Mouse (Mus musculus): ENCODE measurements around the gene C730034F03Rik. TPM values are rescaled to one million over a fixed set of nuclear protein-coding genes. Genes with fewer than 3 reads are reported as not detected.
A peak's percentile ranks its signal among the peaks of the same experiment; 100 is the strongest.

The C730034F03Rik gene
- polyA plus RNA-seq, 1 experiment from 2014 or later: 2.4 TPM

- Histone ChIP-seq H3K27me3 (no peaks in the 10 kb centered on the region), H3K9ac (peak within 1 kb of the TSS; percentile 46), H3K4me3 (peak within 1 kb of the TSS; percentile 53), H3K27ac (peak within 1 kb of the TSS; percentile 85), H3K9me3 (no peaks in the 10 kb centered on the region), H3K36me3 (no peaks in the 10 kb centered on the region), H3K4me1 (0 out of 2 replicates have a peak, but pooled peaks cover 4% of the 10 kb centered on the region), H3K4me2 (peak within 1 kb of the TSS; percentile 79)
- 21% methylated on average over 9 of the region's 9 CpGs for WGBS
- no peak for ATAC-seq (ENCODE audit: borderline replicate concordance, extremely low read depth, low FRiP score, low TSS enrichment)
Measured at GRCm38 (mm10) chr15:89477091-89477491, 47.7 kb downstream of the C730034F03Rik start, which contains the start of gene Arsa. Gene Arsa (minus strand): TSS chr15:89477425.

GRCm38 (mm10) chr15:89477806-89478205 lies 48.4 kb downstream of the C730034F03Rik start:
- Histone ChIP-seq H3K36me3 (no peaks in the 10 kb centered on the region), H3K4me1 (0 out of 2 replicates have a peak, but pooled peaks cover 4% of the 10 kb centered on the region), H3K4me3 (no peak overlapping the region), H3K27ac (no peak overlapping the region), H3K27me3 (no peaks in the 10 kb centered on the region), H3K4me2 (peak overlapping the region; percentile 79; the same call in 1 of the 2 replicates), H3K9me3 (no peaks in the 10 kb centered on the region), H3K9ac (no peak overlapping the region)
- 66% methylated on average over 8 of the region's 8 CpGs for WGBS
- no peak for ATAC-seq (ENCODE audit: borderline replicate concordance, extremely low read depth, low FRiP score, low TSS enrichment)

GRCm38 (mm10) chr15:89478622-89479021 lies 49.2 kb downstream of the C730034F03Rik start:
- no peaks in the 10 kb centered on the region for H3K9me3 ChIP-seq
- H3K27ac ChIP-seq: no peak overlapping the region
- no peak overlapping the region for H3K9ac ChIP-seq
- no peaks in the 10 kb centered on the region for H3K27me3 ChIP-seq
- WGBS: 81% methylated on average over 3 of the region's 3 CpGs
- H3K4me2 ChIP-seq: no peak overlapping the region
- H3K4me1 ChIP-seq: 0 out of 2 replicates have a peak, but pooled peaks cover 4% of the 10 kb centered on the region
- no peak overlapping the region for H3K4me3 ChIP-seq
- H3K36me3 ChIP-seq: no peaks in the 10 kb centered on the region
- no peak for ATAC-seq (ENCODE audit: borderline replicate concordance, extremely low read depth, low FRiP score, low TSS enrichment)

Other genes with a start within 250 kb of the C730034F03Rik start
- gene Plxnb2, start 248.8 kb upstream of the C730034F03Rik start, polyA plus RNA-seq (2015; fragmentation: Nextera tagmentation; extraction: Ambion mirVana): 123 and 128 TPM in 2 replicates
- 11.0 and 11.8 TPM in 2 replicates for gene Dennd6b, start 233.1 kb upstream of the C730034F03Rik start, polyA plus RNA-seq (2015; fragmentation: Nextera tagmentation; extraction: Ambion mirVana)
- gene Ppp6r2, start 218.0 kb upstream of the C730034F03Rik start, polyA plus RNA-seq (2015; fragmentation: Nextera tagmentation; extraction: Ambion mirVana): 24.5 and 28.5 TPM in 2 replicates
- gene Sbf1, start 114.3 kb upstream of the C730034F03Rik start, polyA plus RNA-seq (2015; fragmentation: Nextera tagmentation; extraction: Ambion mirVana): 50.3 and 53.7 TPM in 2 replicates
- gene Adm2, start 106.9 kb upstream of the C730034F03Rik start, polyA plus RNA-seq (2015; fragmentation: Nextera tagmentation; extraction: Ambion mirVana): 0.45 and 0.69 TPM in 2 replicates
- gene Miox, start 95.2 kb upstream of the C730034F03Rik start, polyA plus RNA-seq (2015; fragmentation: Nextera tagmentation; extraction: Ambion mirVana): not detected in 2 replicates
- 70.7 and 74.4 TPM in 2 replicates for gene Lmf2, start 73.9 kb upstream of the C730034F03Rik start, polyA plus RNA-seq (2015; fragmentation: Nextera tagmentation; extraction: Ambion mirVana)
- gene Ncaph2, start 73.9 kb upstream of the C730034F03Rik start, polyA plus RNA-seq (2015; fragmentation: Nextera tagmentation; extraction: Ambion mirVana): 160 and 168 TPM in 2 replicates
- 5.6 and 5.9 TPM in 2 replicates for gene Sco2, start 55.7 kb upstream of the C730034F03Rik start, polyA plus RNA-seq (2015; fragmentation: Nextera tagmentation; extraction: Ambion mirVana)
- 1.1 and 1.7 TPM in 2 replicates for gene Tymp, start 52.5 kb upstream of the C730034F03Rik start, polyA plus RNA-seq (2015; fragmentation: Nextera tagmentation; extraction: Ambion mirVana)
- gene Odf3b, start 50.3 kb upstream of the C730034F03Rik start, polyA plus RNA-seq (2015; fragmentation: Nextera tagmentation; extraction: Ambion mirVana): 3.0 and 4.1 TPM in 2 replicates
- not detected in 2 replicates for gene Klhdc7b, start 44.7 kb upstream of the C730034F03Rik start, polyA plus RNA-seq (2015; fragmentation: Nextera tagmentation; extraction: Ambion mirVana)
- not detected in 2 replicates for gene Syce3, start 19.1 kb upstream of the C730034F03Rik start, polyA plus RNA-seq (2015; fragmentation: Nextera tagmentation; extraction: Ambion mirVana)
- 4.2 and 5.1 TPM in 2 replicates for gene Cpt1b, start 3.7 kb upstream of the C730034F03Rik start, polyA plus RNA-seq (2015; fragmentation: Nextera tagmentation; extraction: Ambion mirVana)
- gene Gm44502, start 107 bp downstream of the C730034F03Rik start, polyA plus RNA-seq (2015; fragmentation: Nextera tagmentation; extraction: Ambion mirVana): 0.40 TPM in 1 of 2 replicates, not detected in the other
- 51.3 and 57.9 TPM in 2 replicates for gene Chkb, start 319 bp downstream of the C730034F03Rik start, polyA plus RNA-seq (2015; fragmentation: Nextera tagmentation; extraction: Ambion mirVana)
- gene Mapk8ip2, start 24.3 kb downstream of the C730034F03Rik start, polyA plus RNA-seq (2015; fragmentation: Nextera tagmentation; extraction: Ambion mirVana): 0.65 and 0.97 TPM in 2 replicates
- 21.5 and 22.7 TPM in 2 replicates for gene Arsa, start 47.8 kb downstream of the C730034F03Rik start, polyA plus RNA-seq (2015; fragmentation: Nextera tagmentation; extraction: Ambion mirVana)
- 2.5 and 2.8 TPM in 2 replicates for gene Shank3, start 70.0 kb downstream of the C730034F03Rik start, polyA plus RNA-seq (2015; fragmentation: Nextera tagmentation; extraction: Ambion mirVana)
- 0.10 and 0.20 TPM in 2 replicates for gene Acr, start 138.7 kb downstream of the C730034F03Rik start, polyA plus RNA-seq (2015; fragmentation: Nextera tagmentation; extraction: Ambion mirVana)
- 45.9 and 46.2 TPM in 2 replicates for gene Rabl2, start 162.3 kb downstream of the C730034F03Rik start, polyA plus RNA-seq (2015; fragmentation: Nextera tagmentation; extraction: Ambion mirVana)